Mouse (Mus musculus): ENCODE measurements around the gene Ccl5. TPM values are rescaled to one million over a fixed set of nuclear protein-coding genes. Genes with fewer than 3 reads are reported as not detected.
"Not testable (repeated sequence)": the region's sequence is repeated elsewhere in the genome, so short reads cannot be mapped to it uniquely, and the experiment has no call there.

The Ccl5 gene
- 0.88 TPM in 1 of 2 replicates, not detected in the other for total RNA-seq (2021)
- long read RNA-seq: 0 reads

- no peak for DNase-seq
These were observed at the start of gene Ccl5 for GRCm38 (mm10) chr11:83530360-83530759. TSS of gene Ccl5 (minus strand) at chr11:83530518.

- no peak for DNase-seq
These were observed 48.7 kb upstream of the Ccl5 start for GRCm38 (mm10) chr11:83578999-83579398.

- DNase-seq: no peak
These were observed 48.0 kb upstream of the Ccl5 start, which contains the start of gene Ccl9 for GRCm38 (mm10) chr11:83578186-83578760. TSS of gene Ccl9 (minus strand) at chr11:83578636.

- DNase-seq: no peak
These were observed 46.7 kb upstream of the Ccl5 start for GRCm38 (mm10) chr11:83576927-83577555.

GRCm38 (mm10) chr11:83572834-83573233 lies 42.5 kb upstream of the Ccl5 start:
- no peak for DNase-seq

- DNase-seq: no peak
These were observed 41.9 kb upstream of the Ccl5 start for GRCm38 (mm10) chr11:83572223-83572622.

GRCm38 (mm10) chr11:83570189-83570588 lies 39.9 kb upstream of the Ccl5 start:
- no peak for DNase-seq

GRCm38 (mm10) chr11:83569249-83569648 lies 38.9 kb upstream of the Ccl5 start:
- no peak for DNase-seq

- DNase-seq: no peak
These were observed 38.5 kb upstream of the Ccl5 start for GRCm38 (mm10) chr11:83568786-83569185.

GRCm38 (mm10) chr11:83568061-83568460 lies 37.7 kb upstream of the Ccl5 start:
- no peak for DNase-seq

- no peak for DNase-seq
These were observed 37.0 kb upstream of the Ccl5 start for GRCm38 (mm10) chr11:83567311-83567710.

- no peak for DNase-seq
These were observed 36.3 kb upstream of the Ccl5 start for GRCm38 (mm10) chr11:83566617-83567016.

GRCm38 (mm10) chr11:83563754-83564153 lies 33.4 kb upstream of the Ccl5 start:
- DNase-seq: peak; percentile 29

- no peak for DNase-seq
These were observed 32.1 kb upstream of the Ccl5 start for GRCm38 (mm10) chr11:83562311-83562887.

GRCm38 (mm10) chr11:83560405-83560804 lies 30.1 kb upstream of the Ccl5 start:
- no peak for DNase-seq

GRCm38 (mm10) chr11:83557074-83557473 lies 26.8 kb upstream of the Ccl5 start:
- no peak for DNase-seq

- no peak for DNase-seq
These were observed 25.9 kb upstream of the Ccl5 start for GRCm38 (mm10) chr11:83556085-83556781.

- DNase-seq: no peak
These were observed 21.4 kb upstream of the Ccl5 start for GRCm38 (mm10) chr11:83551668-83552067.

- not testable (repeated sequence) for DNase-seq
These were observed 20.7 kb upstream of the Ccl5 start for GRCm38 (mm10) chr11:83551037-83551436.

- no peak for DNase-seq
These were observed 19.9 kb upstream of the Ccl5 start for GRCm38 (mm10) chr11:83550186-83550632.

GRCm38 (mm10) chr11:83544214-83544613 lies 13.9 kb upstream of the Ccl5 start:
- DNase-seq: no peak

- DNase-seq: no peak
These were observed 11.1 kb upstream of the Ccl5 start for GRCm38 (mm10) chr11:83541415-83541814.

GRCm38 (mm10) chr11:83540931-83541330 lies 10.6 kb upstream of the Ccl5 start:
- no peak for DNase-seq
